Mouse (Mus musculus) embryo, embryonic 11 days (tissue): ENCODE measurements around the gene Ammecr1.
A peak's percentile ranks its signal among the peaks of the same experiment; 100 is the strongest.

Experiments used
- DNase-seq: peaks from one replicate; pipeline ENCODE4 v3.0.0-alpha.2; 2015

Gene Ammecr1

DNA sequence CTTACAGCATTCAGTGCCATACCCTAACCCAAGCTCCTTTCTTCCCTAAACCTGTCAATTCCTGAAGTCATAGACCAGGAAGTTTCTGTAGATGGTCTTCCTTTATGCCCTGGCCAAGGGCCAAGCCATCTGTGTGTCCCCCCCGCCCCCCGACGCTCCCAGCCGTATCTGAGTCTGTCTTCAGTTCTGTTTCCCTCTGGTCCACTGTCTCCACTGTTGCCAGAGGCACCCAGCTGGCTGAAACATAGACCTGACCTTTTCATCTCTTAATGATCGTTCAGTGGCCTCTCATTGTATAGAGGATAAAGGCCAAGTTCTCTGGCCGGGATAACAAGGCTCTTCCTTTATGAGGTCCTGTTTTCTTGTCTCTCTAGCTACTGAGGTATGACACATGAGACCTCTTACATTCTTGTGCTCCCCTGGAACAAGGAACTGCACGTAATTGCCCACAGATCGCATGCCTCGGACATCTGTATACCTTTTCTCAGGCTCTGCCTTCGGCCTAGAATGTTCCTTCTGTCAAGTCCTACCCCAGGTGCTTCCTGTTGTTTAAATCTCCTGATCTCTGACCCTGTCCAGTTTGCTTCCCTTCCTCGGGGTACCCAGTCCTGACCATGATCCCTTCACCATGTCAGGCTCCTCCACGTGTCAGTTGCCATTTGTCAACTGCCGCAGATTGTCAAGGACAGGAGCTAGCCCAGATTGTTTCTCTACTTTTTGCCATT is 138.2 kb downstream of the Ammecr1 start:
- no peak for DNase-seq

DNA sequence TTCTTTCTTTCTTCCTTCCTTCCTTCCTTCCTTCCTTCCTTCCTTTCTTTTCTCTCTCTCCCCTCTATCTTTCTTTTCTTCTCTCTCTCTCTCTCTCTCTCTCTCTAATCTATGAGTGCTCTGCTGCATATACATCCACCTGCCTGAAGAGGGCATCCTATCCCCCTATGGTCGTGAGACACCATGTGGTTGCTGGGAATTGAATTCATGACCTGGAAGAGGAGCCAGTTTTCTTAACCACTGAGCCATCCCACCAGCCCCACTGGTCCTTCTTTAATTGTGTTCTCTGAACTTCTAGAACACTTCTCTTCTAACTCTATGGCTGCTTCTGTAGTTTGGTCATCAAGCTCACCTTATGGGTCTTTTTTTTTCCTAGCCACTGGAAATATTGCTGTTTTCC is 138.9 kb downstream of the Ammecr1 start:
- no peak for DNase-seq

DNA sequence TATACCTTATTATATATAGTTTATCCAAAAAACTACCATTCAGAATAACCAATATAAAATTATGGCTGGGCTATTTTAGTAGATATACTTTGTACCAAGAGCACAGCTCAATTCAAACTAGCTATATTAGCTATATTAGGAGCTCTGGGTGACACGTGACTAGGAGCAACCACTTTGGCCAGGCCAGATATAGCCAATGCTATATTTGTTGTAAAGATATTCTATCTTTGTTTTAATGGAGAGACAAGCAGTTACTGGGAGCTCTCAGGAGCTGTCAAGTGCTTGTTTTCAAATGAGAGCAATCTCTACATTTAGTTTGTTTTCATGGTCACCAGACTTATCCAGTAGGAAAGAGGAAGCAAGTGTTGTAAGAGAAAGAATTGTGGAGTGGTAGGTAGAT is 141.2 kb downstream of the Ammecr1 start:
- DNase-seq = no peak

DNA sequence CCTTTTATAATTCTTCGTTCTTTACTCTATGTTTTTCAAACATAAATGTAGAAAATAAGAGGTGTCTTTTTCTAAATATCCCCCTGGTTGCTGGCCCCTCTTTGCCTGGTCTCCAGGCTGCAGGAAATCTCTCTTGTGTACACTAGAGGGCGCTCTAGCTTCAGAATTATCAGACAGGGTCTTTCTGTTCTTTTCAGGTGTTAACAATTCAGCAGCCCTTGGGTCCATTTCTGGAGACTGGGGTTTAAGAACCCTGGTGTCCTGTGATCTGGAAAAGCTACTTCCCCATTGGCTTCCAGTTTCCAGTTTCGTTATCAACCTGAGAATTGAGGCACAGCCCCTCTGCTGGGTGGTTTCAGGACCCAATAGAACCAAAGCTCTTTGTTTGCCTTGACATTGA is 144.7 kb downstream of the Ammecr1 start:
- DNase-seq = peak; percentile 39

DNA sequence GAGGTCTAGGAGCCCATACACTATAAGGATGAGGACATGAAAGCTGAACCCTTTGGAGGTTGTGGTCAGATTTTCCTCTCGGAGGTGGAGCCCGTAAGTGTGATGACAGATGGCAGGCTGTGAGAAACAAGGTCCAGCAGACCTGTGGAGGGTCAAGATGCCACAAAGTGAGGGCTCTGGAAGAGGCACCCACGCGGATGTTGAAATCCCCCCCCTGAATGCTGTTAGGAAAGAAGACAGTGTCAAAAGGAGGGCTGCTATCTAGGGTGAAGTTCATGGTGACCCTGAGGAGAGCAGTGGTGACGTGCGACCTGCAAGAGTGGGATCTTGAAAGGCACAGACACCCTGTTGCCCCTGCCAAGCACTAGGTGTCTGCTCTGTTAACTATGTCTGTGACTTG is 145.3 kb downstream of the Ammecr1 start:
- no peak for DNase-seq

DNA sequence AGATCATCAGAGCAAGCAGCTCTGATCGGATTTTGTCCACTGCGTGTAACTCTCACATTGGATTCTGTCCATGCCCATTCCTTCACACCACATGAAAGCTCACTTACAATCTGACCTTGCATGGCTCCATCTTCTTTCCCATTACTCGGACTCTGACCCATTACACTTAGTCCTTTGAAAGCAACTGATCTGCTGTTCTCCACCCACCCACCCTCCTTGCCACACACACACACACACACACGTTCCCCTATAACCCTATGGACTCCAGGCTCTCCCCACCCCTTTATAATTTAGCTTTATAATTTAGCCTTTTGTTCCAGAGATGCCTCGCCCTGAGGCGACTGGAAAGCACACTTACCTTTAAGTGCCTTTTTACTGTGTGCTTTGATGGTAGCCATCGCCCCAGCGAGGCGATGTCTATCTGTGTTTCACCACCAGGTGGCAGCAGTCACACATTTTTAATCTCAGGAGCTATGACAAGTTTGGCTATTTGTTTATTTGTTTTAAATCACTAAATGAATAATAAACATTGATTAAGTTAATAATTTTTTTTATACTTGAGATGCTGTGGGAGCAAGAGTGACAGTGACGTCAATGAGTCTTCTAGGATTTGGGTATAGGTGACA is 148.4 kb downstream of the Ammecr1 start:
- peak; percentile 49 for DNase-seq

DNA sequence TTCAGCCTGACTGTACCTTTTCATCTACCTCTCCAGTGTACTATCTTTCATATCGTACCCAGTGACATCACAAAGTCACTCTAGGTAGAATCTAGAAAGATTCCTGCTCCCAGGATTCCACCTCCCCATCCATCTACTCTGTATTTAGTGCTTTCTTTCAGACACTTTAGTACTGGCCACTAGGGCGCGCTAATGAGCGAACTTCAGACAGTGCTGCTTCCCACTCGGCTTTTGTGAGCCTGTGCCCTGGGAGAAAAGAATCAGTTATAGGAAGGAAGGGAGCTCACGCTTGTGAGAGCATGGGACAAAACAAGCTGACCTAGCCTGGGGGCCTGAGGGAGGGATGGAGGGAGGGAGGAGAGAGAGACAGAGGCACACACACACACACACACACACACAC is 153.4 kb downstream of the Ammecr1 start:
- DNase-seq = peak; percentile 55

DNA sequence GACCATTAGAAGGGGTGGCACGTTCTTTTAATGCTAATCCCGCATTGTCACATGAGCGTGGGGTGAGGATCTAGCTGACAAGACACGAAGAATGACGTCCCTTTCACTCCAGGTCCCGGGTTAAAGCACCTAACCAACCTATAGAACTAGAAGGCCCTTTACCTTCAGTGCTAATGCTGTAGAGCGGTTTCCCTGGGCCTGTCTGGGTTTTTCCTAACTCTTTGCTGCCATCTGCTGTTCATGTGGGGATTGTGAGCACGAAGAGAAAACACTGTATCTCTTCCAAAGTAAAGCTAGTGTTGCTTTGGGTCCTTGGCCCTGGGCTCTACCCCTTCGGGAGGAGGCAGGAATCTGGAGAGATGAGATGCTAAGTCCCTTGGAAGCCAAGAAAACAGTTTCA is 158.1 kb downstream of the Ammecr1 start:
- DNase-seq = peak; percentile 57

DNA sequence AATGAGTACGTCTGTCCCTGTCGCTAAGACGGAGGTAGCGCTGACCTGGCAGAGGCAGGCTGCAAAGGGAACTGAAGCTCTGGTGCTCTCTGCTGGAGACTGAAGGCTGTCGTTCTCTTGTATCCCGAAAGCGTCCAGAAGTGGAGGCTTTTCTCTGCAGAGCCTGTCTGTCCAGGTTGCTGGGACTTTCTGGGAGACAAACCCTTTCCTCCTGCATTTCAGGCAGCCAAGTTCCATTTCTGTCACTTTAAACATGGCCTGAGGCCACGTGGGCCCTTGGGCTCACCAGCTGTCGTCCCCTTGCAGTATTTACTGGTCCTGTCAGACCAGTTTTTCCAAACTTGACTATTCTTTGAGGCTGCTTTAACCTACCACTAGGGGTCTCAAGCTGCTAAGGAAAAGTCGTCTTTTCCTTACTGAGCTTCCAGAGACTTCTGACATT is 159.9 kb downstream of the Ammecr1 start:
- peak; percentile 31 for DNase-seq

DNA sequence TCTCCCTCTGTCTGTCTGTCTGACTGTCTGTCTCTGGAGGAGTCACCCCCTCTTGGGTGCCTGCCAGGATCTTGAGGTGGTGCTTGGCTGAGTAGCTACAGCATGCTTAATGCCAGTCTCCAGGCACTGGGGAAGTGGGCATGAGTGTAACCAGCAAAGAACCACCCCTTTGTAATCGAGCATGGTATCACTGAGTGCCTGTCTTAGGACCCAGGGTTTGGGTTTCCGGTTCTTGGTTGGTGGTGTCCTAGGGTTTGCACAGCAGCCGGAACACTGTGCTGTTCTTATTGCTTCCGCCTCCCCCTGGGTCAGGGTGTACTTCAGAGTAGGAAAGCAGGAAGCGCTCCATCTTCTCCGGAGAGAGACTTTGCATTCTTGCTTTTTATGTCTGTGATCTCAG is 160.4 kb downstream of the Ammecr1 start:
- DNase-seq = no peak

DNA sequence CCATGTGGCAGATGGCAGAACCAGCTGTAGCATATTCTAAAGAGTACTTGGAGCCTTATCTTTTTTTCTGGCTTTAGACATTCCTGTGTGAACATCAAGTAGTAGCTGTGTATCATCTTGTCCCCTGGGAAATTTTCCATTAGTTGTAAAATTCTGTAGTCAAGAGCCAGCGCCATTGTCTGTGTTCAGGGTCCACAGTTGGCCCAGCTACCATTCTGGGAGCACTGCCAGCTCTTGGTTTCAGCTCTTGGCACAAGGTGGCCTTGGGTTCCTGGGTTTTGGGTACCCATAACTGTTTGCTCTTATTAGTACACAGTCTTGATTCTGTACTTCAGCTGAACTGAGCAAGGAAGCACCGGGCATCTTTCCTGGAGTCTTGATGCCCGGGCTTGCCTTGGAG is 161.9 kb downstream of the Ammecr1 start:
- no peak for DNase-seq
